Mouse (Mus musculus) MEL (cell line): Measurements from ENCODE around the gene Pigs. TPM values are rescaled to one million over a fixed set of nuclear protein-coding genes. Genes with fewer than 3 reads are reported as not detected.

Experiments used
- DNase-seq: peaks from one replicate; pipeline ENCODE4 v3.0.0; 2011; ENCODE audit warnings: low read depth, low spot score
- H3K27ac ChIP-seq: 2 replicates; pipeline ENCODE4 v1.5.1; 2012; ENCODE audit warnings: low read depth, mild to moderate bottlenecking, control low read depth, low read length, moderate library complexity; ENCODE audit not compliant: control insufficient read depth
- H3K27me3 ChIP-seq, 2 experiments: fragments of 150-350 bp in 1 of 2; sonication (generic) in 1 of 2; 2 replicates each; pipeline ENCODE4 v1.6.1; 2012; ENCODE audit warnings: low read length in 2 of 2, mild to moderate bottlenecking in 2 of 2, improper control_type of control experiment in 1 of 2, moderate library complexity in 1 of 2; ENCODE audit not compliant: insufficient read depth in 2 of 2, control insufficient read depth in 1 of 2
- H3K36me3 ChIP-seq, 2 experiments: 2 replicates each; pipeline ENCODE4 v1.6.1; 2012 to 2014; ENCODE audit warnings: low read length in 2 of 2, improper control_type of control experiment in 1 of 2, inconsistent platforms in 1 of 2, mild to moderate bottlenecking in 1 of 2; ENCODE audit not compliant: insufficient read depth in 2 of 2, control insufficient read depth in 1 of 2
- H3K4me1 ChIP-seq, 2 experiments: fragments of 150-350 bp in 1 of 2; sonication (generic) in 1 of 2; 2 replicates each; pipeline ENCODE4 v1.6.1; 2012; ENCODE audit warnings: low read length in 2 of 2, improper control_type of control experiment in 1 of 2, mild to moderate bottlenecking in 1 of 2; ENCODE audit not compliant: insufficient read depth in 2 of 2, control insufficient read depth in 1 of 2
- H3K4me3 ChIP-seq, 2 experiments: fragments of 150-350 bp in 1 of 2; sonication (generic) in 1 of 2; 2 replicates each; pipeline ENCODE4 v1.5.1; 2012; ENCODE audit warnings: low read depth in 2 of 2, low read length in 2 of 2, mild to moderate bottlenecking in 2 of 2, moderate library complexity in 2 of 2, control low read depth in 1 of 2, improper control_type of control experiment in 1 of 2; ENCODE audit not compliant: control insufficient read depth in 1 of 2, insufficient read depth in 1 of 2
- H3K79me2 ChIP-seq: 2 replicates; pipeline ENCODE4 v1.6.1; 2012; ENCODE audit warnings: mild to moderate bottlenecking, low read length, moderate library complexity; ENCODE audit not compliant: control insufficient read depth, poor library complexity, insufficient read depth
- H3K9ac ChIP-seq: 2 replicates; pipeline ENCODE4 v1.6.1; 2012; ENCODE audit warnings: low read depth, mild to moderate bottlenecking, control low read depth, low read length, moderate library complexity; ENCODE audit not compliant: control insufficient read depth, poor library complexity, severe bottlenecking
- H3K9me3 ChIP-seq: fragments of 150-350 bp; sonication (generic); replicated peaks from 2 replicates; pipeline ENCODE4 v1.6.1; 2012; ENCODE audit warnings: mild to moderate bottlenecking, low read length, improper control_type of control experiment, moderate library complexity; ENCODE audit not compliant: insufficient read depth
- BHLHE40 ChIP-seq: IDR thresholded peaks from 2 replicates; pipeline ENCODE4 v1.6.1; 2012; ENCODE audit warnings: low read depth, mild to moderate bottlenecking, inconsistent platforms, low read length, improper control_type of control experiment, borderline replicate concordance
- CHD1 ChIP-seq: IDR thresholded peaks from 2 replicates; pipeline ENCODE4 v1.6.1; 2012; ENCODE audit warnings: low read depth, mild to moderate bottlenecking, inconsistent platforms, low read length, improper control_type of control experiment
- CTCF ChIP-seq, 3 experiments: IDR thresholded peaks in 2 of 3; conservative IDR thresholded peaks in 1 of 3; 2 replicates each; pipeline ENCODE4 v1.5.1; 2011 to 2012; ENCODE audit warnings: low read length in 3 of 3, low read depth in 2 of 3, mild to moderate bottlenecking in 2 of 3, improper control_type of control experiment in 1 of 3, inconsistent platforms in 1 of 3, mixed read lengths in 1 of 3, moderate library complexity in 1 of 3; ENCODE audit not compliant: control insufficient read depth in 1 of 3, insufficient read depth in 1 of 3, poor library complexity in 1 of 3, severe bottlenecking in 1 of 3
- E2F4 ChIP-seq: IDR thresholded peaks from 2 replicates; pipeline ENCODE4 v1.6.1; 2011; ENCODE audit warnings: low read depth, low read length, improper control_type of control experiment, borderline replicate concordance
- ELF1 ChIP-seq: IDR thresholded peaks from 2 replicates; pipeline ENCODE4 v1.6.1; 2014; ENCODE audit warnings: low read depth, mild to moderate bottlenecking, inconsistent platforms, low read length, improper control_type of control experiment, moderate library complexity
- ETS1 ChIP-seq: IDR thresholded peaks from 2 replicates; pipeline ENCODE4 v1.6.1; 2012; ENCODE audit warnings: low read depth, mild to moderate bottlenecking, inconsistent platforms, low read length, improper control_type of control experiment, moderate library complexity
- GABPA ChIP-seq: IDR thresholded peaks from 2 replicates; pipeline ENCODE4 v1.6.1; 2012; ENCODE audit warnings: low read depth, mild to moderate bottlenecking, inconsistent platforms, low read length, improper control_type of control experiment, moderate library complexity
- GATA1 ChIP-seq: IDR thresholded peaks from 2 replicates; pipeline ENCODE4 v1.6.1; 2011; ENCODE audit warnings: low read depth, low read length, improper control_type of control experiment
- HCFC1 ChIP-seq: IDR thresholded peaks from 2 replicates; pipeline ENCODE4 v1.6.1; 2012; ENCODE audit warnings: low read depth, mild to moderate bottlenecking, inconsistent platforms, low read length, improper control_type of control experiment, moderate library complexity
- JUND ChIP-seq: IDR thresholded peaks from 2 replicates; pipeline ENCODE4 v1.6.1; 2011; ENCODE audit warnings: low read depth, mild to moderate bottlenecking, improper control_type of control experiment, low read length
- MAFK ChIP-seq: IDR thresholded peaks from 2 replicates; pipeline ENCODE4 v1.6.1; 2011; ENCODE audit warnings: low read depth, mild to moderate bottlenecking, low read length, improper control_type of control experiment, borderline replicate concordance
- MAX ChIP-seq: IDR thresholded peaks from 2 replicates; pipeline ENCODE4 v1.6.1; 2011; ENCODE audit warnings: low read length, improper control_type of control experiment
- MAZ ChIP-seq: IDR thresholded peaks from 2 replicates; pipeline ENCODE4 v1.6.1; 2012; ENCODE audit warnings: low read depth, mild to moderate bottlenecking, inconsistent platforms, low read length, improper control_type of control experiment
- MXI1 ChIP-seq: IDR thresholded peaks from 2 replicates; pipeline ENCODE4 v1.6.1; 2011; ENCODE audit warnings: mild to moderate bottlenecking, low read depth, low read length, improper control_type of control experiment
- MYB ChIP-seq: IDR thresholded peaks from 2 replicates; pipeline ENCODE4 v1.6.1; 2011; ENCODE audit warnings: mild to moderate bottlenecking, low read depth, low read length, improper control_type of control experiment
- MYC ChIP-seq: IDR thresholded peaks from 2 replicates; pipeline ENCODE4 v1.6.1; 2011; ENCODE audit warnings: low read depth, mild to moderate bottlenecking, low read length, improper control_type of control experiment, moderate library complexity
- NELFE ChIP-seq: IDR thresholded peaks from 2 replicates; pipeline ENCODE4 v1.6.1; 2011; ENCODE audit warnings: low read depth, low read length, improper control_type of control experiment
- NRF1 ChIP-seq: IDR thresholded peaks from 2 replicates; pipeline ENCODE4 v1.6.1; 2014; ENCODE audit warnings: low read depth, mild to moderate bottlenecking, inconsistent platforms, low read length, improper control_type of control experiment, moderate library complexity; ENCODE audit not compliant: poor library complexity, insufficient read depth, severe bottlenecking
- POLR2A ChIP-seq, 2 experiments: IDR thresholded peaks; 2 replicates each; pipeline ENCODE4 v1.6.1; 2011 to 2012; ENCODE audit warnings: low read length in 2 of 2, mild to moderate bottlenecking in 2 of 2, control low read depth in 1 of 2, improper control_type of control experiment in 1 of 2, low read depth in 1 of 2, moderate library complexity in 1 of 2; ENCODE audit not compliant: control insufficient read depth in 1 of 2, insufficient read depth in 1 of 2, poor library complexity in 1 of 2
- POLR2AphosphoS2 ChIP-seq: IDR thresholded peaks from 2 replicates; pipeline ENCODE4 v1.6.1; 2011; ENCODE audit warnings: low read length, improper control_type of control experiment
- POLR2AphosphoS5 ChIP-seq: IDR thresholded peaks from 2 replicates; pipeline ENCODE4 v1.6.1; 2012; ENCODE audit warnings: low read depth, borderline replicate concordance, mild to moderate bottlenecking, inconsistent platforms, low read length, moderate library complexity, mixed read lengths
- RAD21 ChIP-seq: IDR thresholded peaks from 2 replicates; pipeline ENCODE4 v1.6.1; 2011; ENCODE audit warnings: mild to moderate bottlenecking, low read depth, low read length, improper control_type of control experiment
- RCOR1 ChIP-seq: IDR thresholded peaks from 2 replicates; pipeline ENCODE4 v1.6.1; 2012; ENCODE audit warnings: low read depth, mild to moderate bottlenecking, inconsistent platforms, low read length, improper control_type of control experiment
- SIN3A ChIP-seq: IDR thresholded peaks from 2 replicates; pipeline ENCODE4 v1.6.1; 2012; ENCODE audit warnings: low read length, improper control_type of control experiment, inconsistent platforms
- SMC3 ChIP-seq: IDR thresholded peaks from 2 replicates; pipeline ENCODE4 v1.6.1; 2011; ENCODE audit warnings: low read depth, low read length, improper control_type of control experiment
- TAL1 ChIP-seq: IDR thresholded peaks from 2 replicates; pipeline ENCODE4 v1.6.1; 2012; ENCODE audit warnings: mild to moderate bottlenecking, inconsistent platforms, low read length, moderate library complexity, mixed read lengths
- TBP ChIP-seq: IDR thresholded peaks from 2 replicates; pipeline ENCODE4 v1.8.0; 2011; ENCODE audit warnings: low read depth, low read length, improper control_type of control experiment
- TCF12 ChIP-seq: IDR thresholded peaks from 2 replicates; pipeline ENCODE4 v1.6.1; 2014; ENCODE audit warnings: low read depth, mild to moderate bottlenecking, inconsistent platforms, low read length, improper control_type of control experiment, moderate library complexity
- UBTF ChIP-seq: IDR thresholded peaks from 2 replicates; pipeline ENCODE4 v1.6.1; 2012; ENCODE audit warnings: low read depth, mild to moderate bottlenecking, inconsistent platforms, low read length, improper control_type of control experiment, moderate library complexity, borderline replicate concordance; ENCODE audit not compliant: insufficient read depth
- USF1 ChIP-seq: IDR thresholded peaks from 2 replicates; pipeline ENCODE4 v1.6.1; 2014; ENCODE audit warnings: low read depth, mild to moderate bottlenecking, inconsistent platforms, low read length, improper control_type of control experiment, moderate library complexity
- USF2 ChIP-seq, 2 experiments: IDR thresholded peaks; 2 replicates each; pipeline ENCODE4 v1.6.1; 2011 to 2012; ENCODE audit warnings: improper control_type of control experiment in 2 of 2, low read length in 2 of 2, borderline replicate concordance in 1 of 2, inconsistent platforms in 1 of 2, low read depth in 1 of 2, mild to moderate bottlenecking in 1 of 2; ENCODE audit not compliant: insufficient read depth in 1 of 2
- ZC3H11A ChIP-seq: IDR thresholded peaks from 2 replicates; pipeline ENCODE4 v1.6.1; 2012; ENCODE audit warnings: low read depth, mild to moderate bottlenecking, inconsistent platforms, low read length, improper control_type of control experiment
- ZKSCAN1 ChIP-seq: IDR thresholded peaks from 2 replicates; pipeline ENCODE4 v1.6.1; 2012; ENCODE audit warnings: low read depth, mild to moderate bottlenecking, inconsistent platforms, low read length, improper control_type of control experiment, moderate library complexity
- ZMIZ1 ChIP-seq: IDR thresholded peaks from 2 replicates; pipeline ENCODE4 v1.6.1; 2012; ENCODE audit warnings: low read depth, mild to moderate bottlenecking, inconsistent platforms, low read length, improper control_type of control experiment, moderate library complexity
- ZNF384 ChIP-seq: IDR thresholded peaks from 2 replicates; pipeline ENCODE4 v1.6.1; 2012; ENCODE audit warnings: low read depth, mild to moderate bottlenecking, inconsistent platforms, low read length, improper control_type of control experiment
- polyA plus RNA-seq, 2 experiments: library from polyadenylated mRNA; stranded (reverse) in 1 of 2; unstranded in 1 of 2; fragments of >175 nt in 1 of 2; fragments of >200 nt in 1 of 2; gene quantifications; 2 replicates each; pipeline versions ENCODE4 v1.2.1 to v1.2.4; 2012; ENCODE audit warnings: low replicate concordance in 2 of 2, low read depth in 1 of 2; ENCODE audit not compliant: insufficient read length in 2 of 2, insufficient read depth in 1 of 2, missing spikeins in 1 of 2
- total RNA-seq: library from RNA; depleted of rRNA; stranded (reverse); fragments of 300-350 nt; gene quantifications from 2 replicates; pipeline ENCODE4 v1.2.3, GENCODE M21; 2012; rRNA removed

Gene Pigs
- total RNA-seq (27.6 and 28.5 TPM in 2 replicates), polyA plus RNA-seq (10 to 100 TPM; 51.2 to 97.1 TPM)

DNA sequence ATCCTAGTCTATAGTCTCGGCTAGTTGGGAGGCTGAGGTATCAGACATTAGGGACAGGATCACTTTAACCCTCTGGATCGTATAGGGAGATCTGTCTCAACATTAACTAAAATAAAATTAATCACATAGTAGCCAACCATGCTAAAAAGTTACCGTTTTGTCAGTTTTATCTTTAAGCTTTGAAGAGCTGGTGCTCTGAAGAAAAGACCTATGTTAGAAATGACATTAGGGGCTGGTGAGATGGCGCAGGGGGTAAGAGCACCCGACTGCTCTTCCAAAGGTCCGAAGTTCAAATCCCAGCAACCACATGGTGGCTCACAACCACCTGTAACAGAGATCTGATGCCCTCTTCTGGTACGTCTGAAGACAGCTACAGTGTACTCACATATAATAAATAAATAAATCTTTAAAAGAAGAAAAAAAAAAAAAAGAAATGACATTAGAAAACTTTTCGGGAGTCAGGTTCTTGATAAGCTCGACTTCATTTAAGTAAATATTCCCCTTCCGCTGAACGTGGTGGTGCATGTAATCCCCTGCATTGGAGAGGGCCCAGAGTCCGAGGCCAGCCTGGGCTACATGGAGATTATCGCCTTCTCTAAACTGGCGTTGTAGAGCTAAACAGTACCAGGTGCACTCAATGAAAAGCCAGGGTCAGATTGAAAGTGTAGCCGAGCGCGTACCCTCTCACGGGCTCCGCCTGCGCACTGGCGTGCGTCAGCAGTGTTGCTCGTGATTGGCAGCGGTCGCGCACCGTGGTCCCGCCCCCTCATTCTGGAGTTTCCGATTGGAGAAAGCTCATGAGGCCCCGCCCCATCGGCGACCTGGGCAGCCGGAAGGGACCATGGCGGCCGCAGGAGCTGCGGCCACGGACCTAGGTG, at the start of gene Pigs:
Gene Pigs, plus strand, starts transcription at position 782 of the 878 bp plus-strand sequence.
- peaks cover 8% of the 10 kb centered on the region for H3K79me2 ChIP-seq
- H3K27me3 ChIP-seq, result no peaks in the 10 kb centered on the region
- peak within 1 kb of the TSS; percentile 61 for H3K27ac ChIP-seq
- peaks cover 3 to 4% of the 10 kb centered on the region in 2 experiments; a peak in 2 of 4 replicates for H3K4me1 ChIP-seq
- H3K9ac ChIP-seq, result peak within 1 kb of the TSS; percentile 86
- TF ChIP-seq GATA1 (no peak), TAL1 (no peak), MYB (no peak), SMC3 (no peak), ZNF384 (peak; percentile 74), MAFK (no peak), UBTF (no peak), NELFE (peak; percentile 83), JUND (no peak), SIN3A (peak; percentile 63), GABPA (no peak), MYC (peak; percentile 54; the same call in 1 of the 2 replicates), ETS1 (no peak), ZKSCAN1 (no peak), RCOR1 (no peak), E2F4 (no peak), ZMIZ1 (peak; percentile 90), POLR2A (IDR thresholded peaks at IDR 0.05; ENCODE audit: control insufficient read depth in 1 of 2, insufficient read depth in 1 of 2, low read depth in 1 of 2, low read length in 2 of 2, poor library complexity in 1 of 2) (peak; percentile 72 to 89; a peak in 3 of 4 replicates), USF2 (IDR thresholded peaks at IDR 0.05; ENCODE audit: borderline replicate concordance in 1 of 2, insufficient read depth in 1 of 2, low read depth in 1 of 2, low read length in 2 of 2) (no peak), POLR2AphosphoS2 (peak; percentile 72; the same call in 1 of the 2 replicates), POLR2AphosphoS5 (no peak), MXI1 (peak; percentile 65), ELF1 (peak; percentile 74), NRF1 (peak; percentile 88), TCF12 (peak; percentile 33; the same call in 1 of the 2 replicates), BHLHE40 (no peak), RAD21 (no peak; the same call in 1 of the 2 replicates), USF1 (0 out of 2 replicates have a peak, but pooled peaks have one; percentile 30), CHD1 (no peak), MAX (peak; percentile 49; the same call in 1 of the 2 replicates), MAZ (no peak), HCFC1 (peak; percentile 70), CTCF (IDR thresholded peaks at IDR 0.05 in 2 of 3, conservative IDR thresholded peaks at IDR 0.05 in 1 of 3; ENCODE audit: control insufficient read depth in 1 of 3, insufficient read depth in 1 of 3, low read depth in 2 of 3, low read length in 3 of 3, poor library complexity in 1 of 3, severe bottlenecking in 1 of 3) (peak in 1 of 3 experiments; percentile 18; a peak in 1 of 6 replicates), ZC3H11A (no peak), TBP (peak; percentile 93)
- TF ChIP-seq, all 39 proteins: peak for 16
- DNase-seq, result peak; percentile 99
- Histone ChIP-seq H3K36me3 (peaks cover under 1 to 6% of the 10 kb centered on the region in 2 experiments; a peak in 1 of 4 replicates), H3K9me3 (no peaks in the 10 kb centered on the region), H3K4me3 (peak within 1 kb of the TSS; percentile 67 to 86)
